Mouse (Mus musculus) heart, postnatal 0 days (tissue): ENCODE data around the gene Fut4.

Source experiments
- CTCF ChIP-seq: IDR thresholded peaks from 2 replicates; pipeline ENCODE4 v1.5.1; 2016; ENCODE audit warnings: antibody characterized with exemption, control low read depth, low read depth
- EP300 ChIP-seq: IDR thresholded peaks from 2 replicates; pipeline ENCODE4 v1.6.1; 2016; ENCODE audit warnings: antibody characterized with exemption, low read depth

GRCm38 (mm10) chr9:14705321-14706162 lies 46.7 kb downstream of the Fut4 start:
- no peak for TF ChIP-seq CTCF
- no peak for TF ChIP-seq EP300
